Mouse (Mus musculus): ENCODE data around the gene Eef1g. TPM values are rescaled to one million over a fixed set of nuclear protein-coding genes. Genes with fewer than 3 reads are reported as not detected.
A peak's percentile ranks its signal among the peaks of the same experiment; 100 is the strongest.

The Eef1g gene
- 100 to 1,000 TPM; 331 to 363 TPM for total RNA-seq (2021)
- long read RNA-seq, experiment 1, transcript Eef1g-201 (10 exons, 1,864 nt) = major isoform, 427 of 483 reads
- long read RNA-seq, experiment 1, transcript Eef1g-205 (5 exons, 1,272 nt) = minor isoform, 9 of 483 reads
- long read RNA-seq, experiment 1, partial matches to known transcripts = 31 of 483 reads
- long read RNA-seq, experiment 1, other reads (novel, unspliced or antisense) = 16 of 483 reads
- long read RNA-seq, experiment 2, transcript Eef1g-201 (10 exons, 1,864 nt) = major isoform, 183 of 189 reads
- long read RNA-seq, experiment 2, partial matches to known transcripts = 5 of 189 reads
- long read RNA-seq, experiment 2, other reads (novel, unspliced or antisense) = 1 of 189 reads

DNA sequence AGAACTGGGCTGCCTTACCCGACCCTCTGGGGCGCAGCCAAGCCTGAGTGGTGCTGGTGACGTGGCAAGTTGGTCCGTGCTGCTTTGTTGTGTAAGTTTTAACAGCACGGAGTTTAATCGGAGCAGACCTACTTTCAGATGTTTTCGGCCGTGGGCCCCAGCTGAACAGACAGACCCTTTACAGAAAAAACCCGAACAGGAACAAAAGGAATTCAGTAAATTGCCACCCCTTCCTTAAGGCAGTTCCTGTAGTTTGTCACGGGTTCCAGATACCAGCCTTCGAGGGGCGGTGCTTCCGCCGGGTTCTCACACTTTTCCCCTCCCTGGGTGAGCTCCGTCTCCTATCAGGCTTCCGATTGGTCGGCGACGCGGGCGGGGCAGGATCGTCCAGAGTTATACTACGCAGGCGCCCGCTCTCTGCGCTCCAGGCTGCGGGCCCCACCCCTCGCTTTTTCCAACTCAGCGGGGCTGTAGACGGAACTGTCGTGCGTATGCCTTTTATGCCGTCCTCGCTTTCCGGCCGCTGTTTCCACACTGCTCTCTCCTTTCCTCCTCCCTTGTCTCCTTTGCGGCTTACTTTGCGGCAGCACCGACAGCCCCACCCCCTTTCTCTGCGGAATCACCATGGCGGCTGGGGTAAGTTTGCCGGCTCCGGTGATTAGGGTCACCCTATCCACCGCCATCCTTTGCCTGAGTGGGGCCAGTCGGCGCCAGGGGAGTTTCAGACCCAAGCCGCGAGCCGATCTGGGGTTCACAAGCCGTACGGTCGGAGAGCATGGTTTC lies at the start of gene Eef1g:
TSS of gene Eef1g (plus strand) at position 452 of the 783 bp plus-strand sequence.
- peak; percentile 99 for DNase-seq

DNA sequence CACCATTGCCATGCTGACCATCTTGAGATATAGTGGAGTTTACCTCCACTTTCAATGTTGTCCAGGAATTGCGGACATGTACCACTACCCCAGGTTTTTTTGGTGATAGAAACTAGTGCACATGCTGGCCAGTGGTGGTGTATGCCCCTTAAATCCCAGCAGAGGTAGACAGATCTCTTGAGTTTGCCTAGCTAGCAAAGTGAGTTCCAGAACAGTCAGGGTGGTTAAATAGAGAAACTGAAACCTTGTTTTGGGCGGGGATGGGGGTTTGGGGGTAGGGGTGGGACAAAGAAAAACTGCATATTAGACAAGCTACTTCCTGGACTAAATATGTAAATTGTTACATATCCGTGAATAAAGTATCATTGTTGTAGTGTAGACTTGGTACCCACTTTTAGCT lies 47.8 kb upstream of the Eef1g start:
- no peak for DNase-seq

DNA sequence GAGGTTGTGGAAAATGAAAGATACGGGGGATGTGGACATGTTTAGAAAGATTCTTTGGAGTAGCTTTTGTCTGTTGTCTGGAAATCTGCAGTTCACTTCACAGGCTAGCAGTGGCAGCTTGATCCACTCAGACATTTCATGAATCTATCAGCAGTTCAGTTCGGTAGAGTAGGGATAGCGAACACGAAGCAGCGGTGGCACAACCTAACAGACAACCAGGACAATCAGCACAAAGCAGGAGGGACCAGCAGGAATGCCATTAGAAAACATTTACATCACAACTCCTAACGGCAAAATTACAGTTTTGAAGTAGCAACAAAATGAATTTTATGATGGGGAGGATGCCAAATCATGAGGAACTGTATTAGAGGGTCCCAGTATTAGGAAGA lies 47.2 kb upstream of the Eef1g start:
- no peak for DNase-seq

DNA sequence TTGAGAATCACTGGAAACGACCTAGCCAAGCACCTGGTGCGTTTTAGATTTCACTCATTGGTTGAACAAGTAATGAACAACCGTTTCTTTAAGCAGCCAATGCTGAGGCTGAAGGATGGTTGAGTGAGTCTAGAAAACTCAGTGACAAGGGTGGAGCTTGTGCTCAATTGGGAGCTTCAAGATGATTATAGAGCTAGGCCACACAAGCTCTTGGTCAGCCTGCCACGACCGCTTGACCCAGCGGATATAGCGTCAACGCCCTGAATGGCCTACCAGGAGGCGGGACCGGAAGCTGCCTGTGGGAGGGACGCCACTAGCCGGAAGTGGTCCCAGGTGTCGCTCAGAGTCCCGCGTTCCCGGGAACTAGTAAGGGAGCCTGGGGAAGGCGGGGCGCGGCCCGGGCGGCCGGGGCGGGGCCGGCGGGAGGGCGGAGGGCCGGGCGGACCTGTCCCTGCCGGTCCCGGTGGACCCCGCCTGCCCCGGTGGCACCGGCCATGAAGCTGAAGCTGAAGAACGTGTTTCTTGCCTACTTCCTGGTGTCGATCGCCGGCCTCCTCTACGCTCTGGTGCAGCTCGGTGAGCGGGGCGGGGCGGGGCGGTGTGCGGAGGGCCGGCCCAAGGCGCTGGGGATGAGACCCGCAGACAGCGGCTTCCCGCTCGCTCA lies 46.6 kb upstream of the Eef1g start, which contains the start of gene B3gat3:
TSS of gene B3gat3 (plus strand) at position 302 of the 664 bp plus-strand sequence.
- DNase-seq = peak; percentile 98

DNA sequence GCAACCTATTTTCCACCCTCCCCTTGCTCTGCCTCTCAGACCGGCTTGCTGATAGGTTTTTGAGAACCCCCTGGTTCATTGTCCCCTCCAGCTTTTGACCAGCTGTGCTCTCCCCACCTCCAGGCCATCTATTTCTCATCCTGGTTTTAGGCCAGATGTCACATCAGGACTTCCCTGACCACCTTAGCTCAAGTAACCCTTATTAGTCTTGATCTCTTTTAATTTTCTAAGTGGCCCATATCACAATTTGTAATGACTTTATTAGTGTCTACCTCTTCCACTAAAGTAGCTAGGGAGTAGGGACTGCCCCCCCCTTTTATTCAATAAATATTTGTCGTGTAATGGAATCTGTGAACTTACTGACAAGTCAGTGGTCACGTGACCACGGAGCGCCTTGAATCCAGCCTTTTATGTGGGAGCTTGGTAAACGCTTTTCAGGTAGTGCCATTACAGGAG lies 46.0 kb upstream of the Eef1g start:
- DNase-seq = peak in 1 of 2 experiments; percentile 40

DNA sequence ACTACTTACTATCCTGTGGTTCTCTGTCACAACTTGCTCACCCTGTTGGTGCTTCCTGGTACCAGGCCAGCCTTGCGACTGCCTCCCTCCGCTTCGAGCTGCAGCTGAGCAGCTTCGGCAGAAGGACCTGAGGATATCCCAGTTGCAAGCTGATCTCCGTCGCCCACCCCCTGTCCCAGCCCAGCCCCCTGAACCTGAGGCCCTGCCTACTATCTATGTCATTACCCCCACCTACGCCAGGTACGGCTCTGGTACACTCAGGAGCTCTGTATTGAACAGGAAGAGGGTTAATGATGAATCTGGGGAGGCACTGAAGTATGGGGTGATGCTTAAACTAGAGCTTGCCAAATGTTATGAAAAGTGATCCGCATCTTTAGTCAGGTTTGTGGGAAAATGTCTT lies 45.1 kb upstream of the Eef1g start:
- DNase-seq = no peak

DNA sequence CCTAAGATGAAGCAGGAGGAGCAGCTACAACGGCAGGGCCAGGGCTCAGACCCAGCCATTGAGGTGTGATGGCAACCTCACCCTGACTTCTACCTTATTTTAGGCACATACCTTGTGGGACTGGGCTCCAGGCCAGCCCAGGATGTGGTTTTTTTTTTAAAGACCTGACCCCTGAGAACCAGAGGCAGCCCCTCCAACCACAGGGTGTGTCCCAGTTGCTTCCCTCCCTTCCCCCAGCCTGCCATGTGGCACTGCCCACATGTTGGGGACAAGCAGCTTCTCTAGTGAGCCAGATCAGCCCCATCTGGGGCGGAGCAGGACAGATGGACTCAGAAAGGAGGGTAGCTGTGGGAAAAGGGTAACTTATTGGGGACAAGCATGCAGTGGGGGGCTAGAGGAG lies 40.1 kb upstream of the Eef1g start:
- DNase-seq = no peak

DNA sequence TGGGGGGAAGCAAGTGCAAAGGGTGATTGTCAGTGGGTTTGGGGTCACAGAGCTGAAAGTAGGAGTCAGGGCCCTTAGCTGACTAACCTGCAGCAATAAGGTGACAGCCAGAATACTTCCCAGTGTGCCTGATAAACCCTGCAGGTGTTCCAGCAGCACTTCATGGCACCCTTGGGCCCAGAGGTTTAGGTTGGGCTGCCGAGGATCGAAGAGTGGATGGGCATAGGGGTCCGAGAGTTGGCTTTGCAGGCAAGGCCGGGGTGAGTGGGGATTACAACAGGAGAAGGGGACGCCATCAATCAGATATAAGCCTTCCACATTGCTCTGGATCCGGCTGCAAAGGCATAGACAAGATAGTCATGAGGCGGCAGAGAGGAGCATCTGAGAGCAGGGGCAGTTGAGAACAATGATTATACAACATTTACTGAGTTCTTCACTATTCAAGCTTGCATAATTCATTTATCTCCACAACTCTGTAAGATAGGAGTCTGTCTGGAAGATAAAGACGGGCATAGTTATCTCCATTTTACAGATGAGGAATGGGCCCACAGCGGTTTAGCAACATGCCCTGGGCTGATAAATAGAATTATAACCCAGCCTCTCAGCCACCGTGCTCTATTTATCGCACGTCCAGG lies 38.8 kb upstream of the Eef1g start:
- DNase-seq = no peak

DNA sequence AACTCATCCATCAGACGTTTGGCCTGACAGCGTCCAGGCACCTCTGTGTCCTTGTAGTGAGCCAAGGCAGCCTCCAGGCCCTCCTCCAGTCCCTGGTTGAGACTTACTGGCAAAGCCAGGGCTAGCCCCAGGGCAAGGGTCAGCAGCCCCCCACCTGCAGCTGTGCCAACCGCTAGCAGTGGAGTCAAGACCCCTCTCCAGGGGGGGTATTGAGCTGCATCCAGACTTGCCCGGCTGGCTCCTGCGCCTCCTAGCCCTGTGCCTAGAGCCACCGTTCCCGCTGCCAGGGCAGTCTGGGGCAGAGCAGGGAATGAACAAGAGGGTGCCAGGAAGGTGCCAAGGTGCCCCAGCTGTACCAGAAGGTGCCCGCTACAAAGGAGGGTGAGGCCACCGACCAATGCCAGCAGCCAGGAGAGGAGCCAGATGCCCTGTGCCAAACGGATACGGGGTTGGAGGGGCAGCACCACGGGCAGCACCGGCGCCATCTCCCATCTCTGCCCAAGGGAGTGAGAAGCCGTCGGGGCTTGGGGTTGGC lies 38.1 kb upstream of the Eef1g start:
- peak in 1 of 2 experiments; percentile 28 for DNase-seq

DNA sequence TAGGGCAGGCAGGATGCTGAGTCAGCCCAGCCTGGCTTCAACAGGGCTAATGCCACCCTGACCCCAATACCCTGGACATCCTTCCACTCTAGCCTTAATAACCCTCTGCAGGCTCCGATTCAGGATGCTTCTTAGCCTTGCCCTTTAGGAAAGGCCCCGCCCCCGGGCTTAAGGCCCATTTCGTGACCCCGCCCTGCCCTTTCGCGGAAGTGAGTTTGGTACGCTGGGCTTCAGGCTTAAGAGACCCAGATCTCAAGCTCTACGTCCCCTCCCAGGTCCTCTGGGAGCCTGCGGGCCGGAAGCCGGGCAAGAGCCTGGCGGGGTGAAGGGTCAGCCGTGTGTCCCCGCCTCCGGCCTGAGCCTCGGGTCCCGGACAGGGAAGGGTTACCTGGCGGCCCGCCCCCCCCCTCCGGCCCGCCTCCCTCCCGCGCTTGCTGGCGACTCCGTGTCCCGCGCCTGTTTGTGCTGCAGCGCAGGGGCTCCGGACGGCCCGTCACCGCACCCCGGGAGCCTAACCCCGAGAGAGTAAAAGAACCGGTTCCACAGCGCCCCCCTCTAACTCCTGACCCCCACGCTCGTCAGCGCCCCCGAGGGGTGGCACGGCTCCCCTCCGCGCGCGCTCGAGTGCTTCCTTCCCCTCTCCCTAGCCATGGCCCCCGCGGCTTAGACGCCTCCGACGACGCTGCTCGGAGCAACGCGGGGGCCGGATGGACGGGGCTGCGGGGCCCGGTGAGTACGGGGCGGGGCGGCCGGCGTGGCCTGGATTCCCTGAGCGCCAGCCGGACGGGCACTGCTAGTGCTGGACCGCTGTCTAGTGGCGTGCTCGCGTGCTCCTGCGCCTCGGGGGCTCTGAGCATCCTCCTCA lies 37.4 kb upstream of the Eef1g start, which contains the start of the genes Rom1 and Eml3:
TSS of gene Rom1 (minus strand) at position 133 of the 865 bp plus-strand sequence.
TSS of gene Eml3 (plus strand) at position 329 of the 865 bp plus-strand sequence.
- peak; percentile 96 for DNase-seq

DNA sequence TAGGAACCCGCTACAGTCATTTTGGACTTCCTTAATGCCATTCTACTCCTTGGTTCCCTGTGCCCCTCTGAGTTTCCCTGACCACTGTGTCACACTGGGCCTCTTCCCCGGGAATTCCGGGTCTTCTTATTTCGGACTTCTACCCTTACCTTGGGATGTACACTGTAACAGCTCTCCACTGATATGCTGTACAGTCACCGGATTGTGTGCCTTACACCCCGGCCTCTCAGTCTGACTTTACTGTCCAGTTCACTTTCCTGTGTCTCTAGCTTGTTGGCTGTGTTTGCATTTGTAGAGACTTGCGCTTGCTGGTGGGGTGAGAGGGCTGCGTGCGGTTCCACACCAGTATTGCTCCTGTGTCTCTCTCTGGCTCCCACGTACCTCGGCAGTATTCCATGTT lies 36.7 kb upstream of the Eef1g start:
- DNase-seq = no peak

DNA sequence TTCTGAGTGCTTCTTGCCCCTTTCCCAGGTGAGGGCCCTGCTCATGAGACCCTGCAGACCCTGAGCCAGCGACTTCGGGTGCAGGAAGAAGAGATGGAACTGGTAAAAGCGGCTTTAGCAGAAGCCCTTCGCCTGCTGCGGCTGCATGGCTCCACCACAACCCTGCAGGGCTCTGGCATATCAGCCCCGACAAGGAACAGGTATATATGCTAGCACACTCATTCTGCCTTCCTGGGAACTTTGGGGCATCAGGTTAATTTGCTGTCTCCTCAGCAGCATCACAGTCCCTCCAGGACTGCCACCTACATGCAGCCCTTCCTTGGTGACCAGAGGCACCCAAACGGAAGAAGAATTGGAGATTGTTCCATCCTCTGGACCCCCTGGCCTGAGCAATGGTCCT lies 36.1 kb upstream of the Eef1g start:
- no peak for DNase-seq

DNA sequence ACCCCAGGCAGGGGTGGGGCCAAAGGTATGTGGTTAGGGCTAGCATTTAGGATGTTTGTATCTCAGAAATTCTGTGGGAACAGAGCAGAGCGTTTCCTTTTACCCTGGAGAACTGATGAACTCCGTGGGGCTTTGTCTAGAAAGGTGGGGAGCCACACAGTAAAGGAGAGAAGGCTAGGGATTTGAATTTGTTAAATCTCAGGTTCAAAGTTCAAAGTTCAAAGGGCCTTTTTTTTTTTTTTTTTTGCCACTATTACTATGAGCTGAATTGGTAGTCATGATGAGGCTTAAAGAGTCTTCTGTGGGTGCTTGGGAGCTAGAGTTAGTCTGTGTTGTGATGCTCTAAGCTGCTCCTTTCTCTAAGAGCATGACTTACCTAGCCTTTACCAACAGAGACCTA lies 30.1 kb upstream of the Eef1g start:
- no peak for DNase-seq

DNA sequence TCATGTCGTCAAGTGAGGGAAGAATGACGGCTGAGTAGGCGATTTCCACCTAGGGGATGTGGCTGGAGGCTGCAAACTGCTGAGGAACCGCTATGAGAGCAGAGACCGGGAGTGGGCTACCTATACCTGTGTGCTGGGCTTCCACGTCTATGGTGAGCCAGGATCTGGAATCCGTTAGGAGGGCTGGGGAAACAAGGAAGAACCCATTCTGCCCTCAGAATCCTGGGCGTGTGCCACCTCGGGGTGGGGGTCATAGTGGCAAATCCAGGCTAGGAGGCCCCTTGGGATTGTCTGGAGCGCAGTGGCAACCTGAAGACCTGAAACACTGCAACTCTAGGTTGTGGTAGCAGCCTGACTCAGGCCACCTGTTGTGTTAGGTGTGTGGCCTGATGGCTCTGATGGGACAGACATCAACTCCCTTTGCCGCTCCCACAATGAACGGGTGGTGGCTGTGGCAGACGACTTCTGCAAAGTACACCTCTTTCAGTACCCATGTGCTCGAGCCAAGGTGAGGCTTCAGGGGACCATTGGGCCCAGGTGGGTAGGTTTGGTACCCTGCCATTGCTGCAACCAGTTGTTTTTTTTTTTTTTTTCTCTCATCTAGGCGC lies 26.2 kb upstream of the Eef1g start:
- no peak for DNase-seq

DNA sequence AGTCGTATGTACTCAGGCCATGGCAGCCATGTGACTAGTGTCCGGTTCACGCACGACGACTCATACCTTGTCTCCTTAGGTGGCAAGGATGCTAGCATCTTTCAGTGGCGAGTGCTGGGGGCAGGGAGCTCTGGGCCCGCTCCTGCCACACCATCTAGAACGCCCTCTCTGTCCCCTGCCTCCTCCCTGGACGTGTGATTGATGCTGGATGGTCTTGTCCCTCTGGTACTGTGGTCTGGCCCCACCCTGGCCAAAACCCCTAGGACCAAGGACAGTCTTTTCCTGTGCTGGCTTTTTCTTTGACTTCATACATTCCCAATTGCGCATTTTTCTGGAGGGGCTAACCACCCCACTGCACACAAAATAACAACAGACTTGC lies 25.7 kb upstream of the Eef1g start:
- DNase-seq = no peak

DNA sequence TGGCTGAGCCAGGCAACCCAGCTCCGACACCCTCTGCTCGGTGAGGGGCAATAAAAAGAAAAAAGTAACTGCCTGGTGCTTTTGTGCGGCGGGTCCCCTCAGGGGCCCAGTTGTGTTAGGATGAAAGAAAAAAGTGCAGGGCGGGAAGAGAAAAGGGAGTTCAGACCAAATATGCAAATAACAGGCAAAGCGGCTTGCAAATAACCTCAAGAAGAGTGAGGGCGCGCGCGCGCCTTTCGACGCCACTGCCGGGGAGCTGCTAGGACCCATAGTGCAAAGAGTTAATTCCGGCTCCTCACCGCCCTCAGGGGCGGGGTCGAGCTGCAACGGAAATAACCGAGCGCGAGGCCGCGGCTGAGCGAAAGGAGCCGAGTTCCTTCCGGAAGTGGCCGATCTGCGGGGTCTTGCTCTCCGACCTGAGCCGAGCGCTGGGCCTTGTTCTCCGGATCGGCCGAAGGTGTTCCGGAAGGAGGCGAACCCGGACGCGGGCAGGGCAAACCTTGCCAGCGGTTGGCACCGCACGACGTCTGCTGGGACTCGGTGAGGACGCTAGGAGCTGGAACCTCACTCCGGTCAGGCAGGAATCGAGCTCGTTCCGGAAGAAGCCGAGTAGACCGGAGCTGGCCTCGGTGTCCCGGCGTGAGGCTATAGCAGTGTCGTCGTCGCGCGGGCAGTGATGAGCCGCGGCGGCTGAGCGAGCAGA lies 25.2 kb upstream of the Eef1g start, which contains the start of gene Mta2:
TSS of gene Mta2 (plus strand) at position 361 of the 703 bp plus-strand sequence.
- DNase-seq = peak; percentile 96 to 98

DNA sequence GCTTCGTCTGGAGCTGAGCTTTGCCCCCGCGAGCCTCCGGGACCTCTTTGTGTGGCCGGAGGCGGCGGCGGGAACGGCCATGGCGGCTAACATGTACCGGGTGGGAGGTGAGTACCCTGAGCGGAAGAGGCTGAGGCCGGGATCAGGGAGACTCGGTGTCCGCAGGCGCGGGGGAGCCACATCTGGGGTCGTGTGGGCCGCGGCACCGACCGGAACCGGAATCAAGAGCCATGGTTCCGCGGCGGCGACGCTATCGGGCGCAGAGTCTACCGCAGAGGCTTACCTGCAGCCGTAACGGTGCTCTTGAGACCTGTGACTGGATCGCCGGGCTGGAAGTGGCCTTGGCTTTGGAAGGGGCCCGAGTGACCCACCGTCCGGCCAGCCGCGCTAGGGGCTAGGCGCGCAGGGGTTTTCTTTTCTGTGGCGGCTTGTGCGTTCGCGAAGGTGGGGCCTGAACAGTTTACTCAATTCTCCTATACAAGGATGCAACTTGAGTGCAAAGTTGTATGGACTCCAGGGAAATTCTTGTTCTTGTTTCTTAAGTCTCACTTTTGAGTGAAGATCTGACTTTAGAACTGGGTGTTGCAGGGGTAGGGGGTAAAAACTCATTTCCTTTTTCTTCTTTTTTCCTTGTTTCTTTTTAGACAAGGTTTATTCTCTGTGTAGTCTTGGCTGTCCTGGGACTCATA lies 24.4 kb upstream of the Eef1g start:
- DNase-seq = peak; percentile 59 to 77

DNA sequence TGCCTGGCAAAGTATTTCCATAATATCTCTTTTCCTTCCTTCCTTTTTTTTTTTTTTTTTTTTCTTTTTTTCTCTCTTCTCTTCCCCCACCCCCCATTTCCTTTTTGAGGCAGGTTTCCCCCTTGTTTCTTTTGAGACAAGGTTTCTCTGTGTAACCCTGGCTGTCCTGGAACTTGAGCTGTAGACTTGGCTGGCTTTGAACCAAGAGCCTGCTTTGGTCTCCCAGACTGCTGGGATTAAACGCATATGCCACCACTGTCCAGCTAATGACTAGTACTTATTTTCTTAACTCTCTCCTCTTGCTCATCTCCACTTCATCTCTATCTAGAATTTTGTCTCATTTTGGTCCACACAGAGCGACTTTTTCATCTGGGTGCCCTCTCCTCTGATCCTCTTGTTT lies 23.8 kb upstream of the Eef1g start:
- DNase-seq = no peak

DNA sequence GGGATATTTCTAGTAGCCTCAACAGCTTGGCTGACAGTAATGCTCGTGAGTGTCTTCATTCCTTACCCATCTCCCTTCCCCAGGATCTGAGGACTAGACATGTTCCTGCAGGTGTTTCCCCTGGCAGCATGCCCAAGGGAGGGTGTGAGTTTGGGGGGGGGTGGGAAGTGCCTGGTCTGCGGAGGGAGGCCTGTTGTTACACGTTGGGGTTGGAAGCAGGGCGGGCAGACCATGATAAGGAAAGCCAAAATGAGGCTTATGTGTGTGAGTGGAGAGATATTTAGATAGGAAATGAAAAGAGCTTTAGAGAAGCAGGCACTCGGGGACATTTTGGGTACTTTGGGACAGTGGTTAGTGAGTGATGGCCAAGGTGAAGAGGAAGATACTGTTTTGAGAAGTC lies 22.8 kb upstream of the Eef1g start:
- no peak for DNase-seq

Measured in adrenal gland, postnatal 36 days (tissue).